Mouse (Mus musculus) lung, postnatal 10 days (tissue): ENCODE measurements at regions not wholly inside any gene's neighbourhood (a gene's known extent, or its start where the extent isn't known, plus 50 kb on each side); places are given as distances from the start of the nearest gene placed in this dataset.

ENCODE experiments used
- DNase-seq: peaks from one replicate; pipeline ENCODE4 v3.0.0; 2021

- no peak for DNase-seq
Observed at GRCm38 (mm10) chr7:111240234-111240826, 157.5 kb upstream of the Eif4g2 start.

- DNase-seq: peak; percentile 48
Observed at GRCm38 (mm10) chr7:111237819-111238218, 155.0 kb upstream of the Eif4g2 start.

GRCm38 (mm10) chr7:111230630-111231029, 147.8 kb upstream of the Eif4g2 start:
- no peak for DNase-seq

GRCm38 (mm10) chr7:111227082-111227481, 144.3 kb upstream of the Eif4g2 start:
- DNase-seq: no peak

- DNase-seq: peak; percentile 11
Observed at GRCm38 (mm10) chr7:111226026-111226656, 143.3 kb upstream of the Eif4g2 start.

- no peak for DNase-seq
Observed at GRCm38 (mm10) chr7:111215586-111215985, 132.8 kb upstream of the Eif4g2 start.

GRCm38 (mm10) chr7:111214226-111214906, 131.5 kb upstream of the Eif4g2 start:
- DNase-seq: no peak

- DNase-seq: no peak
Observed at GRCm38 (mm10) chr7:111212188-111212587, 129.4 kb upstream of the Eif4g2 start.

- no peak for DNase-seq
Observed at GRCm38 (mm10) chr7:111211641-111212040, 128.8 kb upstream of the Eif4g2 start.

GRCm38 (mm10) chr7:111210282-111210681, 127.5 kb upstream of the Eif4g2 start:
- DNase-seq: no peak

GRCm38 (mm10) chr7:111205876-111206275, 123.0 kb upstream of the Eif4g2 start:
- DNase-seq: no peak

GRCm38 (mm10) chr7:111198608-111199355, 116.0 kb upstream of the Eif4g2 start:
- DNase-seq: no peak

GRCm38 (mm10) chr7:111191674-111192073, 108.8 kb upstream of the Eif4g2 start:
- peak; percentile 75 for DNase-seq

GRCm38 (mm10) chr7:111191216-111191615, 108.4 kb upstream of the Eif4g2 start:
- DNase-seq: no peak

- no peak for DNase-seq
Observed at GRCm38 (mm10) chr7:111189731-111190130, 106.9 kb upstream of the Eif4g2 start.

- DNase-seq: no peak
Observed at GRCm38 (mm10) chr7:111185954-111186353, 103.1 kb upstream of the Eif4g2 start.

GRCm38 (mm10) chr7:111183512-111183911, 100.7 kb upstream of the Eif4g2 start:
- DNase-seq: no peak

GRCm38 (mm10) chr7:111182319-111182718, 99.5 kb upstream of the Eif4g2 start:
- DNase-seq: peak; percentile 81

- peak; percentile 85 for DNase-seq
Observed at GRCm38 (mm10) chr7:111179401-111180271, 96.8 kb upstream of the Eif4g2 start.

GRCm38 (mm10) chr7:111174393-111175124, 91.7 kb upstream of the Eif4g2 start:
- no peak for DNase-seq

- DNase-seq: no peak
Observed at GRCm38 (mm10) chr7:111172061-111172460, 89.2 kb upstream of the Eif4g2 start.
